In the genomic region with DNA sequence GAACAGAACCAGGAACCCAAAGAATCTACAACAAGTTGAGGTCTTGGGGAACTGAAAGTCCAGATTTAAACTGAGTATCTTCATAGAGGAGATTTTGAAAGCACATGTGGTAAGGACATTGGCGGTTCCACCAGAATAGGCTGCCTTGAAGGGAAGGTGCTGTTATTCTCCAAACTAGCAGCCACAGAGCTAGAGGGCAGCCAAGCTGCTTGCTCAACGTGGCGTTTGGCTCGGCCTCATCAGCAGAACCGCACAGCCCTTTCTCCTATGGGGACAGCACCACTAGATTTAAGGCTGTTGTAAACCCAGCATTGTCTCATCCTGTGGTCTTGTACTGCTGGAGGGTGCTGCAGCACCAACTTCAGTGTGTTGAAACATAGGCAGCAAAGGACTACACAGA, we compare ENCODE assay signal across 26 mouse cellular contexts. TPM values are rescaled to one million over a fixed set of nuclear protein-coding genes. Genes with fewer than 3 reads are reported as not detected.
DNase-seq lines count a peak whose midpoint lies in the region; ATAC-seq and TF ChIP-seq lines count a peak whose summit lies in the region.
"Had no signal": no experiment of that assay in that cellular context is flagged by ENCODE, and none has a peak within 500 bp of the region (broad histone marks: within the 10 kb centered on the region; RNA-seq: fewer than 3 reads in every experiment).

No protein-coding gene starts in this region.

- H3K27ac ChIP-seq in liver, embryonic 13.5 days = peak overlapping the region; percentile 7; the same call in 1 of the 2 replicates
- no peak overlapping the region for H3K27ac ChIP-seq in liver, embryonic 11.5 days (ENCODE audit: low read depth, low read length)
- 0 out of 2 replicates have a peak overlapping the region, but pooled peaks have one; percentile 7 for H3K27ac ChIP-seq in bone marrow, adult 2 months (ENCODE audit: control insufficient read depth, insufficient read depth, low read depth, low read length, poor library complexity)
- H3K27ac ChIP-seq in liver, postnatal 0 days (ENCODE audit: low read depth) = no peak overlapping the region; the same call in 1 of the 2 replicates
- no peak overlapping the region for H3K27ac ChIP-seq in midbrain, embryonic 13.5 days
- H3K27ac ChIP-seq in midbrain, embryonic 15.5 days = no peak overlapping the region
- H3K27ac ChIP-seq: embryonic facial prominence, embryonic 15.5 days; forebrain, embryonic 10.5 days; hindbrain, embryonic 15.5 days; intestine, embryonic 15.5 days; limb, embryonic 12.5 days; midbrain, embryonic 12.5 days had no signal

- no peaks in the 10 kb centered on the region for H3K27me3 ChIP-seq in liver, embryonic 13.5 days
- no peaks in the 10 kb centered on the region for H3K27me3 ChIP-seq in liver, embryonic 11.5 days (replicated peaks; ENCODE audit: control insufficient read depth, insufficient read depth, low read length)
- H3K27me3 ChIP-seq in liver, postnatal 0 days (ENCODE audit: insufficient read depth, low read length) = no peaks in the 10 kb centered on the region
- no peaks in the 10 kb centered on the region for H3K27me3 ChIP-seq in splenic B cell, adult 2 months (ENCODE audit: control insufficient read depth, insufficient read depth, low read length, poor library complexity, severe bottlenecking)
- H3K27me3 ChIP-seq in midbrain, embryonic 13.5 days = no peaks in the 10 kb centered on the region
- H3K27me3 ChIP-seq in midbrain, embryonic 15.5 days (replicated peaks) = no peaks in the 10 kb centered on the region
- H3K27me3 ChIP-seq: embryonic facial prominence, embryonic 15.5 days; hindbrain, embryonic 15.5 days; intestine, embryonic 15.5 days; limb, embryonic 12.5 days; midbrain, embryonic 12.5 days had no signal

- TF ChIP-seq EP300 in liver, postnatal 0 days (IDR thresholded peaks at IDR 0.05; ENCODE audit: low read depth) = no peak

- no peaks in the 10 kb centered on the region for H3K9me3 ChIP-seq in liver, embryonic 13.5 days (replicated peaks)
- no peaks in the 10 kb centered on the region for H3K9me3 ChIP-seq in liver, embryonic 11.5 days (ENCODE audit: control insufficient read depth, low read length)
- H3K9me3 ChIP-seq in liver, postnatal 0 days (ENCODE audit: low read length) = no peaks in the 10 kb centered on the region
- no peaks in the 10 kb centered on the region for H3K9me3 ChIP-seq in midbrain, embryonic 13.5 days
- H3K9me3 ChIP-seq in midbrain, embryonic 15.5 days = no peaks in the 10 kb centered on the region
- H3K9me3 ChIP-seq: embryonic facial prominence, embryonic 15.5 days; forebrain, embryonic 10.5 days; hindbrain, embryonic 15.5 days; intestine, embryonic 15.5 days; limb, embryonic 12.5 days; midbrain, embryonic 12.5 days had no signal

- no peak for DNase-seq in liver, embryonic 13.5 days
- no peak for DNase-seq in liver, embryonic 11.5 days (ENCODE audit: low spot score)
- no peak for DNase-seq in liver, postnatal 0 days
- peak; percentile 43 for DNase-seq in splenic B cell, adult 2 months (ENCODE audit: low read depth, low spot score)
- DNase-seq: adrenal gland, postnatal 14 days; cerebellum, adult 18-20 months; cerebellum, postnatal 25 days; forebrain, postnatal 0 days; heart, postnatal 10 days; kidney, adult 9 months; kidney, postnatal 25 days; lung, adult 2 months; lung, postnatal 36 days; right cerebral cortex, postnatal 4 days; thymus, postnatal 4 days had no signal

- H3K9ac ChIP-seq in liver, embryonic 13.5 days = no peak overlapping the region
- H3K9ac ChIP-seq in liver, embryonic 11.5 days (ENCODE audit: low read depth, low read length) = no peak overlapping the region
- H3K9ac ChIP-seq in liver, postnatal 0 days (replicated peaks) = no peak overlapping the region
- H3K9ac ChIP-seq in midbrain, embryonic 13.5 days (replicated peaks) = no peak overlapping the region
- H3K9ac ChIP-seq in midbrain, embryonic 15.5 days = no peak overlapping the region
- H3K9ac ChIP-seq: embryonic facial prominence, embryonic 15.5 days; forebrain, postnatal 0 days; hindbrain, embryonic 15.5 days; intestine, embryonic 15.5 days; limb, embryonic 12.5 days; midbrain, embryonic 12.5 days had no signal

- TF ChIP-seq CTCF in bone marrow, adult 2 months (IDR thresholded peaks at IDR 0.05; ENCODE audit: control insufficient read depth, insufficient read depth, low read length) = no peak
- TF ChIP-seq CTCF in liver, postnatal 0 days (IDR thresholded peaks at IDR 0.05; ENCODE audit: low read depth) = 0 out of 2 replicates have a peak, but pooled peaks have one; percentile 3

- H3K4me3 ChIP-seq in liver, embryonic 13.5 days (replicated peaks) = no peak overlapping the region
- H3K4me3 ChIP-seq in liver, embryonic 11.5 days (ENCODE audit: low read depth, low read length) = no peak overlapping the region
- H3K4me3 ChIP-seq in bone marrow, adult 2 months (replicated peaks; ENCODE audit: control insufficient read depth, low read depth, low read length) = no peak overlapping the region
- H3K4me3 ChIP-seq in liver, postnatal 0 days (ENCODE audit: low read depth, low read length) = no peak overlapping the region
- no peak overlapping the region for H3K4me3 ChIP-seq in midbrain, embryonic 13.5 days (replicated peaks)
- H3K4me3 ChIP-seq in midbrain, embryonic 15.5 days = no peak overlapping the region
- H3K4me3 ChIP-seq: embryonic facial prominence, embryonic 15.5 days; forebrain, embryonic 10.5 days; hindbrain, embryonic 15.5 days; intestine, embryonic 15.5 days; limb, embryonic 12.5 days; midbrain, embryonic 12.5 days had no signal

- ATAC-seq in liver, embryonic 13.5 days (ENCODE audit: low read depth) = no peak
- ATAC-seq in liver, embryonic 11.5 days (replicated peaks; ENCODE audit: low FRiP score) = no peak
- no peak for ATAC-seq in liver, postnatal 0 days
- ATAC-seq in midbrain, embryonic 13.5 days = no peak
- no peak for ATAC-seq in midbrain, embryonic 15.5 days (replicated peaks)
- no peak for ATAC-seq in activated CD4-positive, CD25-positive, alpha-beta regulatory T cell, adult 4 months
- ATAC-seq: forebrain, postnatal 0 days; intestine, embryonic 15.5 days had no signal

- no peaks in the 10 kb centered on the region for H3K36me3 ChIP-seq in liver, embryonic 13.5 days
- H3K36me3 ChIP-seq in liver, embryonic 11.5 days (ENCODE audit: control insufficient read depth, insufficient read depth, low read length) = no peaks in the 10 kb centered on the region
- H3K36me3 ChIP-seq in liver, postnatal 0 days (replicated peaks; ENCODE audit: insufficient read depth, low read length) = no peaks in the 10 kb centered on the region
- no peaks in the 10 kb centered on the region for H3K36me3 ChIP-seq in splenic B cell, adult 2 months (ENCODE audit: control insufficient read depth, insufficient read depth, low read length, poor library complexity, severe bottlenecking)
- no peaks in the 10 kb centered on the region for H3K36me3 ChIP-seq in midbrain, embryonic 13.5 days
- H3K36me3 ChIP-seq in midbrain, embryonic 15.5 days (replicated peaks) = no peaks in the 10 kb centered on the region
- H3K36me3 ChIP-seq: embryonic facial prominence, embryonic 15.5 days; forebrain, embryonic 10.5 days; hindbrain, embryonic 15.5 days; intestine, embryonic 15.5 days; limb, embryonic 12.5 days; midbrain, embryonic 12.5 days had no signal

- TF ChIP-seq POLR2A in bone marrow, adult 2 months (IDR thresholded peaks at IDR 0.05; ENCODE audit: borderline replicate concordance, control insufficient read depth, low read depth, low read length) = no peak

- H3K4me2 ChIP-seq in liver, embryonic 13.5 days = no peak overlapping the region
- no peak overlapping the region for H3K4me2 ChIP-seq in liver, embryonic 11.5 days
- H3K4me2 ChIP-seq in liver, postnatal 0 days (ENCODE audit: low read depth, low read length) = no peak overlapping the region
- H3K4me2 ChIP-seq in midbrain, embryonic 13.5 days (replicated peaks) = no peak overlapping the region
- H3K4me2 ChIP-seq in midbrain, embryonic 15.5 days = no peak overlapping the region
- H3K4me2 ChIP-seq: embryonic facial prominence, embryonic 15.5 days; heart, embryonic 11.5 days; hindbrain, embryonic 15.5 days; intestine, embryonic 15.5 days; limb, embryonic 12.5 days; midbrain, embryonic 12.5 days had no signal

- 58% methylated on average over 5 of the region's 5 CpGs for WGBS in liver, embryonic 13.5 days (ENCODE audit: insufficient replicate concordance)
- 72% methylated on average over 5 of the region's 5 CpGs for WGBS in liver, embryonic 11.5 days
- WGBS in bone marrow, adult 2 months = 31% methylated on average over 5 of the region's 5 CpGs
- 63% methylated on average over 5 of the region's 5 CpGs for WGBS in liver, postnatal 0 days (ENCODE audit: insufficient replicate concordance)
- WGBS in midbrain, embryonic 13.5 days = 87% methylated on average over 5 of the region's 5 CpGs
- WGBS in midbrain, embryonic 15.5 days = 78% methylated on average over 5 of the region's 5 CpGs

- H3K4me1 ChIP-seq in liver, embryonic 13.5 days (replicated peaks) = peaks cover 45% of the 10 kb centered on the region
- peaks cover 4% of the 10 kb centered on the region for H3K4me1 ChIP-seq in liver, embryonic 11.5 days (replicated peaks; ENCODE audit: control insufficient read depth, insufficient read depth, low read length)
- peaks cover 3% of the 10 kb centered on the region for H3K4me1 ChIP-seq in bone marrow, adult 2 months (ENCODE audit: control insufficient read depth, insufficient read depth, low read length)
- peaks cover 9% of the 10 kb centered on the region for H3K4me1 ChIP-seq in liver, postnatal 0 days (ENCODE audit: insufficient read depth)
- H3K4me1 ChIP-seq in midbrain, embryonic 13.5 days (replicated peaks) = no peaks in the 10 kb centered on the region
- no peaks in the 10 kb centered on the region for H3K4me1 ChIP-seq in midbrain, embryonic 15.5 days
- H3K4me1 ChIP-seq: embryonic facial prominence, embryonic 15.5 days; forebrain, embryonic 10.5 days; hindbrain, embryonic 15.5 days; intestine, embryonic 15.5 days; limb, embryonic 12.5 days; midbrain, embryonic 12.5 days had no signal

RNA-seq across cellular contexts. Expression of a gene that starts 8.3 kb away (rescaled TPM):
- polyA plus RNA-seq in liver, embryonic 13.5 days (2015; fragmentation: Nextera tagmentation; extraction: Ambion mirVana) = 77.9 and 83.7 TPM in 2 replicates
- polyA plus RNA-seq in liver, embryonic 11.5 days (2014; fragmentation: Nextera tagmentation; extraction: Ambion mirVana) = 81.9 and 84.0 TPM in 2 replicates
- polyA plus RNA-seq in bone marrow, adult 2 months (2011; ENCODE audit: insufficient read depth, insufficient read length, low replicate concordance, missing spikeins) = 92.1 and 108 TPM in 2 replicates
- 31.0 and 32.4 TPM in 2 replicates for polyA plus RNA-seq in liver, postnatal 0 days (2015; fragmentation: Nextera tagmentation; extraction: Ambion mirVana)
- polyA plus RNA-seq in midbrain, embryonic 13.5 days (2015; fragmentation: Nextera tagmentation; extraction: Ambion mirVana) = 53.7 and 57.8 TPM in 2 replicates
- polyA plus RNA-seq in midbrain, embryonic 15.5 days (2015; fragmentation: Nextera tagmentation; extraction: Ambion mirVana) = 64.4 and 66.7 TPM in 2 replicates
- 10 to 100 TPM; 22.3 to 28.0 TPM for polyA plus RNA-seq in activated CD4-positive, CD25-positive, alpha-beta regulatory T cell, adult 4 months (2017; shearing (Covaris generic))

Comparison
In these comparisons a context has a peak if more than half of its experiments do, and no peak if none do; other contexts are left out.
1. H3K27ac ChIP-seq: peak in liver, embryonic 13.5 days (single experiment) and bone marrow, adult 2 months (single experiment); none in liver, embryonic 11.5 days (single experiment), liver, postnatal 0 days (single experiment), midbrain, embryonic 13.5 days (single experiment) and midbrain, embryonic 15.5 days (single experiment).